Mouse (Mus musculus) layer of hippocampus, postnatal 36 days (tissue): Measurements from ENCODE around the gene Wfs1. TPM values are rescaled to one million over a fixed set of nuclear protein-coding genes. Genes with fewer than 3 reads are reported as not detected.
A peak's percentile ranks its signal among the peaks of the same experiment; 100 is the strongest.
"Not testable (repeated sequence)": the region's sequence is repeated elsewhere in the genome, so short reads cannot be mapped to it uniquely, and the experiment has no call there.

Experiments
- DNase-seq, 2 experiments: peaks; one replicate each; pipeline ENCODE4 v3.0.0; 2022
- total RNA-seq, 2 experiments: library from RNA; stranded (reverse); gene quantifications; 2 replicates each; pipeline ENCODE4 v1.2.3; 2021

Wfs1 gene
- total RNA-seq = 100 to 1,000 TPM; 157 to 178 TPM

- DNase-seq = peak; percentile 93 to 94
Observed at GRCm38 (mm10) chr5:36988781-36989624, at the start of gene Wfs1. Wfs1 (minus strand) TSS chr5:36989205.

- DNase-seq = no peak
Observed at GRCm38 (mm10) chr5:37036884-37037283, 47.9 kb upstream of the Wfs1 start.

- no peak for DNase-seq
Observed at GRCm38 (mm10) chr5:37035896-37036295, 46.9 kb upstream of the Wfs1 start.

GRCm38 (mm10) chr5:37035192-37035591, 46.2 kb upstream of the Wfs1 start:
- DNase-seq = peak; percentile 54 to 68

- DNase-seq = no peak
Observed at GRCm38 (mm10) chr5:37030753-37031152, 41.7 kb upstream of the Wfs1 start.

- no peak for DNase-seq
Observed at GRCm38 (mm10) chr5:37029326-37029905, 40.4 kb upstream of the Wfs1 start.

GRCm38 (mm10) chr5:37028486-37029311, 39.7 kb upstream of the Wfs1 start:
- DNase-seq = peak; percentile 52 to 63

- peak; percentile 91 to 93 for DNase-seq
Observed at GRCm38 (mm10) chr5:37028104-37028485, 39.1 kb upstream of the Wfs1 start.

GRCm38 (mm10) chr5:37027701-37028100, 38.7 kb upstream of the Wfs1 start:
- no peak for DNase-seq

GRCm38 (mm10) chr5:37017222-37017621, 28.2 kb upstream of the Wfs1 start:
- no peak for DNase-seq

- DNase-seq = no peak
Observed at GRCm38 (mm10) chr5:37015612-37016310, 26.8 kb upstream of the Wfs1 start.

GRCm38 (mm10) chr5:37010666-37011317, 21.8 kb upstream of the Wfs1 start:
- DNase-seq = peak; percentile 49 to 50

- not testable (repeated sequence) for DNase-seq
Observed at GRCm38 (mm10) chr5:37009761-37010160, 20.8 kb upstream of the Wfs1 start.

- peak; percentile 69 to 80 for DNase-seq
Observed at GRCm38 (mm10) chr5:37002001-37002400, 13.0 kb upstream of the Wfs1 start.

- no peak for DNase-seq
Observed at GRCm38 (mm10) chr5:37001002-37001401, 12.0 kb upstream of the Wfs1 start.

- DNase-seq = peak in 1 of 2 experiments; percentile 26
Observed at GRCm38 (mm10) chr5:36997996-36998395, 9.0 kb upstream of the Wfs1 start.

- DNase-seq = no peak
Observed at GRCm38 (mm10) chr5:36996410-36996809, 7.4 kb upstream of the Wfs1 start.

GRCm38 (mm10) chr5:36990631-36991350, 1.8 kb upstream of the Wfs1 start:
- DNase-seq = no peak

GRCm38 (mm10) chr5:36990196-36990595, 1.2 kb upstream of the Wfs1 start:
- DNase-seq = no peak

- DNase-seq = no peak
Observed at GRCm38 (mm10) chr5:36989625-36989977, 596 bp upstream of the Wfs1 start.

- DNase-seq = no peak
Observed at GRCm38 (mm10) chr5:36988124-36988780, 753 bp downstream of the Wfs1 start.
